Mouse (Mus musculus): ENCODE results near the gene Tmprss7.

DNA sequence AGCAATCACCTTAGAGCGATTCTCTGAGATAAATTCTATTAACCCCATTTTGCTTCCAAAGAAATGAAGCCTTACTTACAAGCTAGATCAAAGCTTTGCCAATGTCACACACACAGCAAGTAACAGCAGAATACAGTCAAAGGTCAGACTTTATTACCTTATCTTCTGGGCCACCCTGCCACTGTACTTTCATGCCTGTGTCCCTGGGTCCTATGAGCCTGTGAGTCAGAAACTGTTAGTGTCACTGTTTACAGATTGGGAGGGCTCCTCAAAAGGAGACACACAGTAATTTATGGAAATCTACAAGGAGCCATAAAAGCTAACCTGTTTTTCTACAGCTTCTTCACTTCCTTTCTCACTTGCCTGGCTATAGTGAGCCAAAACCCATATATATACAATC lies 35.2 kb downstream of the Tmprss7 start:
- no peak for TF ChIP-seq CTCF (conservative IDR thresholded peaks at IDR 0.05; ENCODE audit: low read length)
- no peak for TF ChIP-seq POU5F1 (IDR thresholded peaks at IDR 0.05; ENCODE audit: borderline replicate concordance, low read length)
- no peak for TF ChIP-seq NANOG (IDR thresholded peaks at IDR 0.05; ENCODE audit: borderline replicate concordance, low read length)
